Mouse (Mus musculus): Measurements from ENCODE around the gene H2al1a.
"Not testable (repeated sequence)": the region's sequence is repeated elsewhere in the genome, so short reads cannot be mapped to it uniquely, and the experiment has no call there.

Gene H2al1a

DNA sequence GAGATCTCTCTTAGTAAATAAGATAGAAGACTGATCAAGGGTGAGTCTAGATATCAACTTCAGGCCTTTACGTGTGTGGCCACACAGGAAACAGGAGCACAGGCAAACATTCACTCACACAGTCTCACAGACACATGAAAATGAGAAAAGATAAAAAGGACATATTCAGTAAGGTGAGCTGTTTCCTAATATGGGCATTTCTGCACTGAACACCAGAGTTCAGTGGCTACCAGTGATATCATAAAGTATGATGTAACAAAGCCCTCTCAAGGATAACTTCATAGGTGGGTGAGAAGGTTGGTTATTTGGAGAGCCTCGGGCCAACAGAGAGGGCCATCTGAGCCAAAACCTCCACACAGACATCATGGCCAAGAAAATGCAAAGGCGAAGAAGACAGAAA, at the start of gene H2al1a:
Gene H2al1a, plus strand, starts transcription at position 301 of the 400 bp plus-strand sequence.
- not testable (repeated sequence) for DNase-seq

DNA sequence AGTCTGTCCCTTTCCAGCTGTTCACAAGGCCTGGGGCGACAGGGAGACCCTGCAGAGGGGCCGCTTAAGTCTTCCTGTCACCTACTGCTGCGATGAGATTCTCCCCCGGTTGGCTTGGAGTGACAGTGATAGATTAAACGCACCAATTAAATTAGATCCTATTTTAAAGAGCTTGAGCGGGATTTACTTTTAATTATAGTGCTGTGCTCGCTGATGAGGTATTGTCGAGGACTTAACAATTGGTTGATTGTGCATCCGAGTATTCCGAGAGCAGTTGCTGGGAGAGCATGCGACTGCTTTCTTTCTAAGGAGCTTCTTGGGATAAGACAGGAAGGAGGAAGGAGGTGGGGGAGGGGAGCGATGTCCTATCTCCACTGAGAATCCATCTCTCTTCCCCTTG, 48.9 kb upstream of the H2al1a start:
- no peak for DNase-seq

DNA sequence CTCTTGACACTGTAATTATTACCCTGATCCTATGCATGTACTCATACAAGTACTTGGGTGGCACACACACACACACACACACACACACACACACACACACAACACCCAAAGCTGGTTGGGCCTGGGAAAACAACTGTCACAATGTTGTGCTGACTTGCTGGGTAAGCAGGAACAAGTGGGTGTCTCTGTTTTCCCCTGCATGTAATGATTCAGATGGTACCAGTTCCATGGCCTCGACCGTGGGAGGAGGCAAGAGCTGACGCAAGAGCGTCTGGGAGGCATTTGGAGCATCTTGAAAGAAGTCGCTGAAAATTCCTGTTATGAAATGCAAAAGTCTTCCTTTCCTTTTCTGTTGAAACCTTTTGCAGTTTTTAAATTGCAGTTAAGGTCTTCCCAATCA, 45.0 kb upstream of the H2al1a start:
- DNase-seq = no peak

DNA sequence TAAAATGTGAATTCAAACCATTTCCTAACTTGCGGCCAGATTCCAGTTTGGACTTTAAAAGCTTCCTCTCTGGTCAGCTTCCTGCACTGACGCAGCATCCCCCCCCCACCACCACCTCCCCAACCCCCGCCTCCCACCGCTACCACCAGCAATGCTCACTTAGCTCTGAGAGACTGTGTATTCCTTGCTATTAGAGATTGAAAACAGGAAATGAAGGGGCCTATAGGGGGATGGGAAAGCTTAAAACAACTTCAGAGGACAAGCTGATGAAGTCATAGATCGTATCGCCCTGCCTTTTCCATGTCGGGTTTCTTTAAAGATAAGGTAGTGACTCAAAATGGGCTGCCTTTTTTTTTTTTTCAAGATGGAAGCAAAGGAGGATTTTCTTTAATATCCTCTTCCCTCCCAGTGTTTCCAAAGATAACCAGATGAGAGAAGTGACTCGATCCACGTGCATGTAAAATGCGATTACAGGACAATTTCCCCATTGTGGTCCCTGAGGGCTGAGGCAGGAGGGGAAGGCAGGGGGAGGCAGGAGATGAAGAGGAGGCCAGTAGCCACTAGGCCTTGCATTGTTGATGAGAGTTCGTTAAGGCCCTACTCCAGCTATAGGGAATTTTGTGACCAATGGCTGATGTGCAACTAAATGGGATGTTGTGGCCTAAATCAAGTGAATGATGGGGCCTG, 44.4 kb upstream of the H2al1a start:
- no peak for DNase-seq

DNA sequence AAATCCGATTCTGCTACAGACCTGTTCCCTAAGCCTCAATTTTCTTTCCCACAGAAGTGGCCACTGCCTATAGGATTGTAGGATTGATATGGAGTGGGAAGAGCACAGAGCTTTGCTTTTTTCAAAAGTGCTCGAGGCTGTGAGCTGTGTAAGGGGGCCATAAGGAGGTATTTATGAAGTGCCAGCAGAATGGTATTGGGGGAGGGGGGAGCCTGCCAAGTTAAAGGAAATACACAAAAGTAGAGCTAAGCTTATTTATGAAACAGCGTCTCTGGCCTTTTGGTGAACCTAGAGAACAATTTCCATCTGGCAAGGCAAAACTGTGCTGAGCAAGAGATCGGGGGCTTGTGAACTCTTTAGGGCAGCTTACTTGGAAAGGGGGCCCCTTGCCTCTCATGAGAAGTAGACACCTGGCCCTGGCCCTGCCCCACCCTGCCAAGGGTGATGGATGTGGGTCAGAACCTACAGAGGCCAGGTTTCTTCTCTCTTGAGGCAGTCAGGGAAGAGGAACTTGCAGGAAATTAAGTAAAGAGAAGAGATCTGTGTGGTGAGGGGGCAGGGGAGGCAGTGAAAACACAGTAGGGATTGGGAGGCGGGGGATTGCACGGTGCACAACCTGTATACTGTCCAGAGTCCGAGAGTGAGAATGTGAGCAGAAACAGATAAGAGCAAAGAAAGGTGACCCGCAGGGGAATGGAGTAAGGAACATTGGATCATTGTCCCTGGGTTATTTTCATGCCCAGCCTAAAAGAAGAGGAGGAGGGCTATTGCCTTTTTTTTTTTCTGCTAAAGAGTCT, 43.3 kb upstream of the H2al1a start:
- DNase-seq = no peak

DNA sequence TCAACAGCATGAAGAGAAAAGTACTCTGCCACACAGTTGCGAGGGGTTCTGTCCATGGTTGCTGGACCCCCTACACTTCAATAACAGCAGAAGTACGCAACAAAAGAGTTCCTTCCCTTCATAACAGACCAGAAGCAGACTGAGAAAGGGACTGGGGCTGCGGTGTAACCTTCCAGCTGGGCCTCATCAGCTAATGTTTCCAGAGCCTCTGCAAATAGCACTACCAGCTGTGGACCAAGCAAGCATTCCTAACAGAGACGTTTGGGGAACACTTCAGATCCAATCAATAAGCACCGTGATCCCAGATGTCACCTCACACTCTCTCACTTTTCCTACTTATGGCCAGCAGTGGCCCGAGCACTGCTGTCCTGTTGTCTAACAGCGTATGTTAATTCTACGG, 34.1 kb upstream of the H2al1a start:
- no peak for DNase-seq

DNA sequence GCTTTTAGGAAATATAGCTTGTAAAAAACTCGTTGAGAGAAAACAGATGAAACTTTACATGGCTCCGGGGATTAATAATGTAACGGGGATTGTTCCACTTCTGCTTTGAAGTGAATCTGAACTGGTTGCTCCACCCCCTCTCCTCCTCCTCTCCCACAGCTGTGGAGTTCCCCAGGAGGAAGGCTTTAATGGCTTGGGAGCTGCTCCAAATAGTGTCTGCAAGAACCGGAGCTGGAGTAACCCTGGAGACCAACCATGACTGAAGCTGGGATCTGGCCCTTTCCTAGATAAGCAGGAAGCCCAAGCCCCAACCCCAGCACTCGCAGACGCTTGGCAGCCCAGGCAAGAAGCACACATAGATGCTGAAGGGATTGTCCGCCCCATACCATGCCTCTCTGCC, 31.3 kb upstream of the H2al1a start:
- DNase-seq = peak; percentile 26

DNA sequence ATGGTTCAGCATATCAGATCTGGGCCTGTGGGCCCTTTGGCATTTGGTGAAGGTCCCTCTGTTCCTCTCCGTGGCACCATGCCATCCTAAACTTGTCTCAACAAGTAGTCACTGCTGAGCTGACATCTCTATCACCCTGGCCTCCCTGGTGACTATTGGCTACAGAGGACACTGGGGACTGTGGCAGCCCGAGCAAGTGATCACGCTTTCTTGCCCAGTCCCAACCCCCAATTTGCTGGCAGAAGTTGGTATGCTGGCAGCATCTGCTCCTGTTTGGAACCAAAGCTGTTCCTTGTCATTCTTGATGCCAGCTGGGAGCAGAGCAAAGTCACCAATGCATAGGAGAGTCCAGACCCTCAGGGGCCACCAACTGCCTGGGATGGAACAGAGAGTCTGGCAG, 30.0 kb upstream of the H2al1a start:
- DNase-seq = no peak

DNA sequence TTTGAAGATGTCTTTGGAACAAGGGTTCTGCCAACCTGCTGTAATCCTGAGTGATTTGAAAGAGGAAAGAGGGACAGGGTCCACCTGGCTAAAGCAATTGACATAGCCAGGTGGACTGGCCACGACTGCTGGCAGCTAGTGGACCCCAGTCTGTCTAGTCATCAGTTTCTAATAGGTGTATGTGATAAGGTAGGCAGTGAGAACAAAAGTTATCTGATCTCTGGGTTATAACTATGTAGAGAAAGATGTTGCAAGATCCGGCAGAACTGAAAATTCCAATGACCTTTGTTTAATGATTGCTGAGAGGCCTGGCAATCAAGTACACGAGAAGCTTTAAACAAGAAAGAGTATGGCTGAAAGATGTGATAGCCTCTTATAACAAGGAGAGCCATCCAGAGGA, 25.9 kb upstream of the H2al1a start:
- no peak for DNase-seq

DNA sequence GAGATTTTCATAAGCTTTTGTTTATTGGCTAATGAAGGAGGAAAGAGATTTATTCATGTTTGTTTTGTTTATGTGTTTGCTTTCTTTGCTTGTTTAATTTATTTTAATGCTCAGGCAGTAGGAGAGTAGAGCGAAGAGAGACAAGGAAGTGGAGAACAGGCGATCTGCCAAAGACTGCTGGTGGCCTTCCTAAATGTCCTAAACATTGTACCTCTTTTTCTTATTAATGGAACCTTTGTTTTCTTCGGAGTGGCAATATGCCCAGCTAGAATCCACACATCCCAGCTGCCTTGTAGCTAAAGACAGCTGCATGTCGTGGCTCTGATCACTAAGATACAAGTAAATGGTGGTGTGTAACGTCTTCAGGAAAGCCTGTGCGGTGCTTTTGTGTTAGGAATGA, 22.0 kb upstream of the H2al1a start:
- no peak for DNase-seq

DNA sequence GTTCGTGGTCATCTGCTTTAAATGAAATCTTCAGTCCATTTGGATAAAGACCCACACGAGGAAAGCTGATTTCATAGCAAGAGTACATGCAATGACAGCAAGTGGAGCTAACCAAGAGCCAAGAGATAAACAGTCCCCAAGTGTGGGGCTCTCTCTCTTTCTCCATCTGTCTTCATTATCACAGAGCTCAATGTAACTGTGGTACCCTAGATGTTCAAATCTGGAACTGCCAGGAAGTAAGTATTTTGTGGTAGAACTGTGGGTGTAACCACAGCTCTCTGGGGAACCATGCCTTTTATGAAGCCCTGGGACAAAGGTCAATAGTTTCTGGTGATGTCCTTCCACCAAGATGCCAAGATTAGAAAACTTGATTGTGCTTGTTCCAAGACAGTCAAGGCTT, 18.3 kb upstream of the H2al1a start:
- DNase-seq = no peak

DNA sequence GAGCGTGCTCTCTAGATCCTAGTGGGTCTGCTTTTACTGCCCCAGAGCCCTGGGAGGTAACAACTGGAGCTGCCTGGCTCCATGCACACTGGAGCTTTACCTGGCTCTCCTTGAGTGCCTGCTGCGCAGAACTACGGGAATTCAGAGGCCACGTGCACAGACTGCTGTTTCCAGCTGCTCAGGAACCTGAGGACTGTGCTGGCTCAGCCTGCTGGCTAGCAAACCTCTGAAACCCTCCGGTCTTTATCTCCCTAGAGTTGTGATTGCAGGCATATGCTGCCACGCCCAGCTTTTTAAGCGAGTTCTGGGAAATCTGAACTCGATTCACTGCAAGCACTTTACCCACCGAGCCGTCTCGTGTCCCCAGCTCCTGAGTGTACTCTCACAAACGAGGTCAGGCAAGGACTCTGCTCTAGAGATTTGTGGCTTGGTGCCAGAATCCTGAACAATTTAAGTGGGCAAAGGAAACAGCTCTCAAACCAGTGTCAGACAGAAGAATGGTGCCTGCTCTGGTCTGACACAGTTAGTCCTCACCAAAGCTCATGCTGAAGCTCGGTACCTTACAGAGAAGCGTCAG, 10.7 kb upstream of the H2al1a start:
- DNase-seq = no peak

DNA sequence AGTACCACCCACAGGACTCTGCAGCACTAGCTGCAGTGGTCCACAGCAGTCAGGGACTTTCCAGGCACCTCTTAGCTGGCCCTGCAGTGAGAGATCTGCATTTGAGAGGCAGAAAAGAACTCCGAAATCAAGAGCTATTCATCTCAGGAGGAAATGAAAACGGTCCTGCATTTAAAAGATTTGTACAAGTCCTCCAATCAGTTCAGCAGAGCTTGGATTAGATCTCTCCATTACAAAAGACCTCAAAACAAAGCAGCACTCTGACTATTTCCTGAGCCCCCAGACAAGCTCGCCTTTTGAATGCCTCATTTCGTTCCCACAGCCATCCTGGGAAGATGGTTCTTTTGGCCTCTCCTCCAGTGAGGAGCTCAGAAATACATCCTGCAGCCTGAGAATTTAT, 9.8 kb upstream of the H2al1a start:
- DNase-seq = no peak

DNA sequence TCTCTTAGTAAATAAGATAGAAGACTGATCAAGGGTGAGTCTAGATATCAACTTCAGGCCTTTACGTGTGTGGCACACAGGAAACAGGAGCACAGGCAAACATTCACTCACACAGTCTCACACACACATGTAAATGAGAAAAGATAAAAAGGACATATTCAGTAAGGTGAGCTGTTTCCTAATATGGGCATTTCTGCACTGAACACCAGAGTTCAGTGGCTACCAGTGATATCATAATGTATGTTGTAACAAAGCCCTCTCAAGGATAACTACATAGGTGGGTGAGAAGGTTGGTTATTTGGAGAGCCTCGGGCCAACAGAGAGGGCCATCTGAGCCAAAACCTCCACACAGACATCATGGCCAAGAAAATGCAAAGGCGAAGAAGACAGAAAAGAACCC, 3.1 kb downstream of the H2al1a start, which contains the start of gene H2al1b:
Gene H2al1b, plus strand, starts transcription at position 301 of the 400 bp plus-strand sequence.
- not testable (repeated sequence) for DNase-seq

DNA sequence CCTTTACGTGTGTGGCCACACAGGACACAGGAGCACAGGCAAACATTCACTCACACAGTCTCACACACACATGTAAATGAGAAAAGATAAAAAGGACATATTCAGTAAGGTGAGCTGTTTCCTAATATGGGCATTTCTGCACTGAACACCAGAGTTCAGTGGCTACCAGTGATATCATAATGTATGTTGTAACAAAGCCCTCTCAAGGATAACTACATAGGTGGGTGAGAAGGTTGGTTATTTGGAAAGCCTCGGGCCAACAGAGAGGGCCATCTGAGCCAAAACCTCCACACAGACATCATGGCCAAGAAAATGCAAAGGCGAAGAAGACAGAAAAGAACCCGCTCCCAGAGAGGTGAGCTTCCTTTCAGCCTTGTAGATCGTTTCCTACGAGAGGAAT, 6.3 kb downstream of the H2al1a start, which contains the start of gene H2al1c:
Gene H2al1c, plus strand, starts transcription at position 301 of the 400 bp plus-strand sequence.
- not testable (repeated sequence) for DNase-seq

DNA sequence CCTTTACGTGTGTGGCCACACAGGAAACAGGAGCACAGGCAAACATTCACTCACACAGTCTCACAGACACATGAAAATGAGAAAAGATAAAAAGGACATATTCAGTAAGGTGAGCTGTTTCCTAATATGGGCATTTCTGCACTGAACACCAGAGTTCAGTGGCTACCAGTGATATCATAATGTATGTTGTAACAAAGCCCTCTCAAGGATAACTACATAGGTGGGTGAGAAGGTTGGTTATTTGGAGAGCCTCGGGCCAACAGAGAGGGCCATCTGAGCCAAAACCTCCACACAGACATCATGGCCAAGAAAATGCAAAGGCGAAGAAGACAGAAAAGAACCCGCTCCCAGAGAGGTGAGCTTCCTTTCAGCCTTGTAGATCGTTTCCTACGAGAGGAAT, 9.5 kb downstream of the H2al1a start, which contains the start of gene H2al1d:
Gene H2al1d, plus strand, starts transcription at position 301 of the 400 bp plus-strand sequence.
- DNase-seq = not testable (repeated sequence)

DNA sequence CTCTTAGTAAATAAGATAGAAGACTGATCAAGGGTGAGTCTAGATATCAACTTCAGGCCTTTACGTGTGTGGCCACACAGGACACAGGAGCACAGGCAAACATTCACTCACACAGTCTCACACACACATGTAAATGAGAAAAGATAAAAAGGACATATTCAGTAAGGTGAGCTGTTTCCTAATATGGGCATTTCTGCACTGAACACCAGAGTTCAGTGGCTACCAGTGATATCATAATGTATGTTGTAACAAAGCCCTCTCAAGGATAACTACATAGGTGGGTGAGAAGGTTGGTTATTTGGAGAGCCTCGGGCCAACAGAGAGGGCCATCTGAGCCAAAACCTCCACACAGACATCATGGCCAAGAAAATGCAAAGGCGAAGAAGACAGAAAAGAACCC, 12.6 kb downstream of the H2al1a start, which contains the start of gene H2al1e:
Gene H2al1e, plus strand, starts transcription at position 301 of the 400 bp plus-strand sequence.
- DNase-seq = not testable (repeated sequence)

DNA sequence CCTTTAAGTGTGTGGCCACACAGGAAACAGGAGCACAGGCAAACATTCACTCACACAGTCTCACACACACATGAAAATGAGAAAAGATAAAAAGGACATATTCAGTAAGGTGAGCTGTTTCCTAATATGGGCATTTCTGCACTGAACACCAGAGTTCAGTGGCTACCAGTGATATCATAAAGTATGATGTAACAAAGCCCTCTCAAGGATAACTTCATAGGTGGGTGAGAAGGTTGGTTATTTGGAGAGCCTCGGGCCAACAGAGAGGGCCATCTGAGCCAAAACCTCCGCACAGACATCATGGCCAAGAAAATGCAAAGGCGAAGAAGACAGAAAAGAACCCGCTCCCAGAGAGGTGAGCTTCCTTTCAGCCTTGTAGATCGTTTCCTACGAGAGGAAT, 15.8 kb downstream of the H2al1a start, which contains the start of gene H2al1f:
Gene H2al1f, plus strand, starts transcription at position 301 of the 400 bp plus-strand sequence.
- DNase-seq = not testable (repeated sequence)

DNA sequence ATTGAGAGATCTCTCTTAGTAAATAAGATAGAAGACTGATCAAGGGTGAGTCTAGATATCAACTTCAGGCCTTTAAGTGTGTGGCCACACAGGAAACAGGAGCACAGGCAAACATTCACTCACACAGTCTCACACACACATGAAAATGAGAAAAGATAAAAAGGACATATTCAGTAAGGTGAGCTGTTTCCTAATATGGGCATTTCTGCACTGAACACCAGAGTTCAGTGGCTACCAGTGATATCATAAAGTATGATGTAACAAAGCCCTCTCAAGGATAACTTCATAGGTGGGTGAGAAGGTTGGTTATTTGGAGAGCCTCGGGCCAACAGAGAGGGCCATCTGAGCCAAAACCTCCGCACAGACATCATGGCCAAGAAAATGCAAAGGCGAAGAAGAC, 18.9 kb downstream of the H2al1a start, which contains the start of gene H2al1g:
Gene H2al1g, plus strand, starts transcription at position 301 of the 400 bp plus-strand sequence.
- not testable (repeated sequence) for DNase-seq

DNA sequence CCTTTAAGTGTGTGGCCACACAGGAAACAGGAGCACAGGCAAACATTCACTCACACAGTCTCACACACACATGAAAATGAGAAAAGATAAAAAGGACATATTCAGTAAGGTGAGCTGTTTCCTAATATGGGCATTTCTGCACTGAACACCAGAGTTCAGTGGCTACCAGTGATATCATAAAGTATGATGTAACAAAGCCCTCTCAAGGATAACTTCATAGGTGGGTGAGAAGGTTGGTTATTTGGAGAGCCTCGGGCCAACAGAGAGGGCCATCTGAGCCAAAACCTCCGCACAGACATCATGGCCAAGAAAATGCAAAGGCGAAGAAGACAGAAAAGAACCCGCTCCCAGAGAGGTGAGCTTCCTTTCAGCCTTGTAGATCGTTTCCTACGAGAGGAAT, 22.1 kb downstream of the H2al1a start, which contains the start of gene H2al1h:
Gene H2al1h, plus strand, starts transcription at position 301 of the 400 bp plus-strand sequence.
- DNase-seq = not testable (repeated sequence)

DNA sequence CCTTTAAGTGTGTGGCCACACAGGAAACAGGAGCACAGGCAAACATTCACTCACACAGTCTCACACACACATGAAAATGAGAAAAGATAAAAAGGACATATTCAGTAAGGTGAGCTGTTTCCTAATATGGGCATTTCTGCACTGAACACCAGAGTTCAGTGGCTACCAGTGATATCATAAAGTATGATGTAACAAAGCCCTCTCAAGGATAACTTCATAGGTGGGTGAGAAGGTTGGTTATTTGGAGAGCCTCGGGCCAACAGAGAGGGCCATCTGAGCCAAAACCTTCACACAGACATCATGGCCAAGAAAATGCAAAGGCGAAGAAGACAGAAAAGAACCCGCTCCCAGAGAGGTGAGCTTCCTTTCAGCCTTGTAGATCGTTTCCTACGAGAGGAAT, 25.3 kb downstream of the H2al1a start, which contains the start of gene H2al1i:
Gene H2al1i, plus strand, starts transcription at position 301 of the 400 bp plus-strand sequence.
- not testable (repeated sequence) for DNase-seq

DNA sequence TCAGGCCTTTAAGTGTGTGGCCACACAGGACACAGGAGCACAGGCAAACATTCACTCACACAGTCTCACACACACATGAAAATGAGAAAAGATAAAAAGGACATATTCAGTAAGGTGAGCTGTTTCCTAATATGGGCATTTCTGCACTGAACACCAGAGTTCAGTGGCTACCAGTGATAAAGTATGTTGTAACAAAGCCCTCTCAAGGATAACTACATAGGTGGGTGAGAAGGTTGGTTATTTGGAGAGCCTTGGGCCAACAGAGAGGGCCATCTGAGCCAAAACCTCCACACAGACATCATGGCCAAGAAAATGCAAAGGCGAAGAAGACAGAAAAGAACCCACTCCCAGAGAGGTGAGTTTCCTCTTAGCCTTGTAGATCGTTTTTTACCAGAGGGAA, 28.5 kb downstream of the H2al1a start, which contains the start of gene H2al1j:
Gene H2al1j, plus strand, starts transcription at position 301 of the 400 bp plus-strand sequence.
- DNase-seq = not testable (repeated sequence)

DNA sequence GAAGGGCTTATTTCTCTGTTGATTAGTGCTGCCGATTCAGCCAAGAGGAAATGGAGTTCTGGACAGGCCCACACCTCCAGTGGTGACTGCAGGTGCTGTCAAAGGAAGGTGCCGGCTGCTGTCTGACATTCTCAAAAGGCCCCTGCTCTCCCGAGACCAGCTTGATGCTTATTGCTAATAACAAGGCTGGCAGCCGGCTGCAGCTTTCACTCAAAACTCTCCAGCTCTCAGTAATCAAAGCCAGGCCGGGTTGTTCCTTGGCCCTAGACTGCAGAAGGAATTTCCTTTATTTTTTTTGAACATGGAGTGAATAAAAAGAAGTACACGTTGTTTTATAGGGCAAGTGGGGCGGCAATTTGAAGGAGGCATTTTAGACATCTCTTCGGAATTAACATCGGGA, 46.7 kb downstream of the H2al1a start:
- no peak for DNase-seq

Data from kidney, adult 11 months (tissue).